In genomic region chr4:154594761-154595556, GRCm38 (mm10) we compare ENCODE assay signal across 11 mouse cellular contexts. TPM values are rescaled to one million over a fixed set of nuclear protein-coding genes. Genes with fewer than 3 reads are reported as not detected.
DNase-seq lines count a peak whose midpoint lies in the region; ATAC-seq and TF ChIP-seq lines count a peak whose summit lies in the region.
"Had no signal": no experiment of that assay in that cellular context is flagged by ENCODE, and none has a peak within 500 bp of the region (broad histone marks: within the 10 kb centered on the region; RNA-seq: fewer than 3 reads in every experiment).

No protein-coding gene starts in this region.

- in situ Hi-C loops in ES-E14 (cut with MboI; ENCODE audit: low sequenced_read_pairs in 2 of 2, unreplicated experiment in 2 of 2) = no loop called here

- H3K4me2 ChIP-seq in heart, embryonic 12.5 days = peak overlapping the region; percentile 19
- peak overlapping the region; percentile 27; the same call in 1 of the 2 replicates for H3K4me2 ChIP-seq in forebrain, embryonic 15.5 days (replicated peaks)
- peak overlapping the region; percentile 34 for H3K4me2 ChIP-seq in midbrain, embryonic 12.5 days (replicated peaks)
- H3K4me2 ChIP-seq: lung, embryonic 15.5 days had no signal

- peaks cover 81% of the 10 kb centered on the region for H3K4me1 ChIP-seq in heart, embryonic 12.5 days (replicated peaks)
- H3K4me1 ChIP-seq in ES-E14 (ENCODE audit: control insufficient read depth in 2 of 2, insufficient read depth in 2 of 2, low read length in 2 of 2, poor library complexity in 1 of 2) = peaks cover 0 to 8% of the 10 kb centered on the region in 2 experiments; a peak in 1 of 4 replicates
- H3K4me1 ChIP-seq in forebrain, embryonic 15.5 days = peaks cover 72% of the 10 kb centered on the region
- peaks cover 91% of the 10 kb centered on the region for H3K4me1 ChIP-seq in midbrain, embryonic 12.5 days

- H3K9ac ChIP-seq in heart, embryonic 12.5 days = peak overlapping the region; percentile 29; the same call in 1 of the 2 replicates
- peak overlapping the region; percentile 50; the same call in 1 of the 2 replicates for H3K9ac ChIP-seq in ES-E14 (ENCODE audit: insufficient read depth, low read depth, low read length, poor library complexity, severe bottlenecking)
- 0 out of 2 replicates have a peak overlapping the region, but pooled peaks have one; percentile 4 for H3K9ac ChIP-seq in forebrain, embryonic 15.5 days (replicated peaks)
- peak overlapping the region; percentile 41; the same call in 1 of the 2 replicates for H3K9ac ChIP-seq in midbrain, embryonic 12.5 days (replicated peaks)
- H3K9ac ChIP-seq: lung, embryonic 15.5 days had no signal

- H3K27me3 ChIP-seq in heart, embryonic 12.5 days (replicated peaks) = peaks cover 32% of the 10 kb centered on the region
- 0 out of 2 replicates have a peak, but pooled peaks cover 4% of the 10 kb centered on the region for H3K27me3 ChIP-seq in forebrain, embryonic 15.5 days
- H3K27me3 ChIP-seq in midbrain, embryonic 12.5 days = peaks cover 73% of the 10 kb centered on the region

- H3K9me3 ChIP-seq in heart, embryonic 12.5 days (replicated peaks) = no peaks in the 10 kb centered on the region
- H3K9me3 ChIP-seq in ES-E14 (ENCODE audit: control insufficient read depth, insufficient read depth, low read depth, low read length) = no peaks in the 10 kb centered on the region
- no peaks in the 10 kb centered on the region for H3K9me3 ChIP-seq in forebrain, embryonic 15.5 days
- H3K9me3 ChIP-seq in midbrain, embryonic 12.5 days = no peaks in the 10 kb centered on the region
- H3K9me3 ChIP-seq: lung, embryonic 15.5 days had no signal

- H3K4me3 ChIP-seq in heart, embryonic 12.5 days = no peak overlapping the region
- H3K4me3 ChIP-seq in ES-E14 (ENCODE audit: insufficient read depth in 1 of 2, low read depth in 1 of 2, low read length in 2 of 2, poor library complexity in 1 of 2, severe bottlenecking in 1 of 2) = peak overlapping the region; percentile 33 to 46; a peak in 3 of 4 replicates
- no peak overlapping the region for H3K4me3 ChIP-seq in forebrain, embryonic 15.5 days
- H3K4me3 ChIP-seq in midbrain, embryonic 12.5 days = no peak overlapping the region
- H3K4me3 ChIP-seq: lung, embryonic 15.5 days had no signal

- no peak for DNase-seq in heart, adult 11 months
- DNase-seq in ES-E14 (ENCODE audit: low read depth, low spot score) = no peak
- DNase-seq in left cerebral cortex, postnatal 25 days (ENCODE audit: low spot score in 2 of 2) = no peak
- DNase-seq in thymus, postnatal 10 days (ENCODE audit: low spot score in 2 of 2) = no peak
- no peak for DNase-seq in urinary bladder, postnatal 36 days (ENCODE audit: low spot score in 2 of 2)
- DNase-seq: gastrocnemius, postnatal 14 days; thymus, postnatal 4 days had no signal

- no peak overlapping the region; the same call in 1 of the 2 replicates for H3K27ac ChIP-seq in heart, embryonic 12.5 days (ENCODE audit: poor library complexity, severe bottlenecking)
- H3K27ac ChIP-seq in ES-E14 (ENCODE audit: insufficient read depth, low read depth, low read length, poor library complexity, severe bottlenecking) = no peak overlapping the region
- peak overlapping the region; percentile 81 for H3K27ac ChIP-seq in forebrain, embryonic 15.5 days (replicated peaks)
- peak overlapping the region; percentile 83 for H3K27ac ChIP-seq in midbrain, embryonic 12.5 days (replicated peaks)
- H3K27ac ChIP-seq: lung, embryonic 15.5 days had no signal

- WGBS in heart, embryonic 12.5 days = 26% methylated on average over 21 of the region's 21 CpGs
- WGBS in forebrain, embryonic 15.5 days = 10% methylated on average over 21 of the region's 21 CpGs
- 7% methylated on average over 21 of the region's 21 CpGs for WGBS in midbrain, embryonic 12.5 days

- H3K36me3 ChIP-seq in heart, embryonic 12.5 days = no peaks in the 10 kb centered on the region
- H3K36me3 ChIP-seq in ES-E14 (ENCODE audit: control insufficient read depth, insufficient read depth, low read length, poor library complexity, severe bottlenecking) = no peaks in the 10 kb centered on the region
- H3K36me3 ChIP-seq in forebrain, embryonic 15.5 days = no peaks in the 10 kb centered on the region
- no peaks in the 10 kb centered on the region for H3K36me3 ChIP-seq in midbrain, embryonic 12.5 days
- H3K36me3 ChIP-seq: lung, embryonic 15.5 days had no signal

- ATAC-seq in heart, embryonic 12.5 days (ENCODE audit: insufficient number of reproducible peaks, low FRiP score) = no peak
- peak; percentile 42 for ATAC-seq in forebrain, embryonic 15.5 days (replicated peaks)
- ATAC-seq in midbrain, embryonic 12.5 days (ENCODE audit: low FRiP score, low read depth) = peak; percentile 67; the same call in 1 of the 2 replicates

- intact Hi-C loops in left cerebral cortex, postnatal 25 days (cut with DNase I) = no loop called here

TF ChIP-seq in ES-E14, 5 proteins besides CTCF, POLR2A, EP300 and RAD21:
- TF ChIP-seq HCFC1 (IDR thresholded peaks at IDR 0.05; ENCODE audit: borderline replicate concordance, insufficient read depth, low read length) = no peak
- no peak for TF ChIP-seq MAFK (IDR thresholded peaks at IDR 0.05; ENCODE audit: insufficient read depth, low read depth, low read length)
- no peak for TF ChIP-seq CHD2 (IDR thresholded peaks at IDR 0.05; ENCODE audit: low read depth, low read length)
- no peak for TF ChIP-seq ZC3H11A (IDR thresholded peaks at IDR 0.05; ENCODE audit: borderline replicate concordance, low read depth, low read length)
- no peak for TF ChIP-seq ZNF384 (IDR thresholded peaks at IDR 0.05; ENCODE audit: low read depth, low read length)

RNA-seq across cellular contexts. Expression of gene Prdm16, which starts 41.7 kb away (rescaled TPM):
- 21.8 and 23.0 TPM in 2 replicates for polyA plus RNA-seq in heart, embryonic 12.5 days (2016; fragmentation: Nextera tagmentation; extraction: Ambion mirVana)
- 3.1 and 3.2 TPM in 2 replicates for total RNA-seq in ES-E14 (2012; rRNA removed)
- 32.7 and 33.5 TPM in 2 replicates for polyA plus RNA-seq in forebrain, embryonic 15.5 days (2015; fragmentation: Nextera tagmentation; extraction: Ambion mirVana)
- 14.5 and 16.2 TPM in 2 replicates for polyA plus RNA-seq in midbrain, embryonic 12.5 days (2016; fragmentation: Nextera tagmentation; extraction: Ambion mirVana)
- total RNA-seq in left cerebral cortex, postnatal 25 days (2021) = 1 to 10 TPM; 6.5 to 7.7 TPM

Comparison
In these comparisons a context has a peak if more than half of its experiments do, and no peak if none do; other contexts are left out.
1. H3K27ac ChIP-seq: peak in forebrain, embryonic 15.5 days (single experiment) and midbrain, embryonic 12.5 days (single experiment); none in heart, embryonic 12.5 days (single experiment) and ES-E14 (single experiment).
2. H3K4me3 ChIP-seq: peak in ES-E14 (2 of 2); none in heart, embryonic 12.5 days (single experiment), forebrain, embryonic 15.5 days (single experiment) and midbrain, embryonic 12.5 days (single experiment).
3. Peak in every context shown above with its lines, with median percentiles within 50 percentile points of each other: H3K4me2 ChIP-seq and H3K9ac ChIP-seq.